Mouse (Mus musculus): ENCODE measurements around the gene Capzb. TPM values are rescaled to one million over a fixed set of nuclear protein-coding genes. Genes with fewer than 3 reads are reported as not detected.

The Capzb gene
- total RNA-seq, 2 experiments from 2014 or later: 444 to 499 TPM

GRCm38 (mm10) chr4:139167107-139167506 lies 25.6 kb upstream of the Capzb start:
- TF ChIP-seq CTCF (IDR thresholded peaks at IDR 0.05): no peak
- peak; percentile 42 for DNase-seq
- H3K27ac ChIP-seq: peak overlapping the region; percentile 38; the same call in 1 of the 2 replicates
- intact Hi-C loops (cut with DNase I): no loop called here
- H3K4me3 ChIP-seq: no peak overlapping the region

- no peak for TF ChIP-seq CTCF (IDR thresholded peaks at IDR 0.05)
- no peak overlapping the region for H3K4me3 ChIP-seq
- intact Hi-C loops (cut with DNase I): no loop called here
- DNase-seq: peak; percentile 38
- peak overlapping the region; percentile 48 for H3K27ac ChIP-seq
Measured at GRCm38 (mm10) chr4:139168985-139169747, 23.5 kb upstream of the Capzb start.

GRCm38 (mm10) chr4:139169748-139170279 lies 22.9 kb upstream of the Capzb start:
- intact Hi-C loops (cut with DNase I): no loop called here
- H3K27ac ChIP-seq: peak overlapping the region; percentile 38

GRCm38 (mm10) chr4:139175061-139175971 lies 17.4 kb upstream of the Capzb start:
- peak overlapping the region; percentile 80 for H3K27ac ChIP-seq
- TF ChIP-seq CTCF (IDR thresholded peaks at IDR 0.05): no peak
- peak overlapping the region; percentile 36 for H3K4me3 ChIP-seq
- DNase-seq: peak; percentile 87
- intact Hi-C loops (cut with DNase I): no loop called here

More at GRCm38 (mm10) chr4:139169748-139170279, 22.9 kb upstream of the Capzb start:
- no peak overlapping the region for H3K4me3 ChIP-seq
- TF ChIP-seq CTCF (IDR thresholded peaks at IDR 0.05): no peak
- no peak for DNase-seq

- no peak for TF ChIP-seq CTCF (IDR thresholded peaks at IDR 0.05)
- intact Hi-C loops (cut with DNase I): no loop called here
- peak overlapping the region; percentile 80 for H3K27ac ChIP-seq
- peak; percentile 46 for DNase-seq
- H3K4me3 ChIP-seq: peak overlapping the region; percentile 36
Measured at GRCm38 (mm10) chr4:139176023-139176422, 16.7 kb upstream of the Capzb start.

- Histone ChIP-seq H3K27ac (no peak overlapping the region), H3K4me3 (no peak overlapping the region)
- TF ChIP-seq CTCF (IDR thresholded peaks at IDR 0.05): peak; percentile 59
- intact Hi-C loops (cut with DNase I): no loop called here
- no peak for DNase-seq
Measured at GRCm38 (mm10) chr4:139177921-139178320, 14.8 kb upstream of the Capzb start.

GRCm38 (mm10) chr4:139178377-139178776 lies 14.3 kb upstream of the Capzb start:
- H3K4me3 ChIP-seq: no peak overlapping the region
- no peak for DNase-seq
- TF ChIP-seq CTCF (IDR thresholded peaks at IDR 0.05): no peak
- H3K27ac ChIP-seq: no peak overlapping the region
- intact Hi-C loops (cut with DNase I): no loop called here

- H3K27ac ChIP-seq: no peak overlapping the region
- TF ChIP-seq CTCF (IDR thresholded peaks at IDR 0.05): no peak; the same call in 1 of the 2 replicates
- intact Hi-C loops (cut with DNase I): no loop called here
- no peak overlapping the region for H3K4me3 ChIP-seq
- DNase-seq: no peak
Measured at GRCm38 (mm10) chr4:139179218-139179617, 13.5 kb upstream of the Capzb start.

- H3K27ac ChIP-seq: peak overlapping the region; percentile 52
- peak; percentile 48 for DNase-seq
- H3K4me3 ChIP-seq: no peak overlapping the region
- intact Hi-C loops (cut with DNase I): no loop called here
- TF ChIP-seq CTCF (IDR thresholded peaks at IDR 0.05): no peak
Measured at GRCm38 (mm10) chr4:139179731-139180625, 12.7 kb upstream of the Capzb start.

GRCm38 (mm10) chr4:139182511-139182910 lies 10.2 kb upstream of the Capzb start:
- H3K4me3 ChIP-seq: no peak overlapping the region
- intact Hi-C loops (cut with DNase I): no loop called here

GRCm38 (mm10) chr4:139185766-139186442 lies 6.8 kb upstream of the Capzb start:
- intact Hi-C loops (cut with DNase I): no loop called here
- H3K4me3 ChIP-seq: no peak overlapping the region
- no peak for TF ChIP-seq CTCF (IDR thresholded peaks at IDR 0.05)
- no peak overlapping the region for H3K27ac ChIP-seq
- no peak for DNase-seq

More at GRCm38 (mm10) chr4:139182511-139182910, 10.2 kb upstream of the Capzb start:
- no peak for TF ChIP-seq CTCF (IDR thresholded peaks at IDR 0.05)
- H3K27ac ChIP-seq: no peak overlapping the region
- no peak for DNase-seq
